Mouse (Mus musculus) stomach, postnatal 0 days (tissue): Measurements from ENCODE around the gene Rnf34. TPM values are rescaled to one million over a fixed set of nuclear protein-coding genes. Genes with fewer than 3 reads are reported as not detected.
A peak's percentile ranks its signal among the peaks of the same experiment; 100 is the strongest.

Experiments used
- ATAC-seq: fragments of 200-750 bp; cut with Nextera tagmentation; 2 replicates; pipeline ENCODE4 v1.8.0; 2017; ENCODE audit not compliant: low FRiP score, low TSS enrichment
- DNase-seq: peaks from one replicate; pipeline ENCODE4 v3.0.0-alpha.2; 2016; ENCODE audit warnings: low spot score
- H3K27ac ChIP-seq: fragments of 300-500 bp; sonication (generic); replicated peaks from 2 replicates; pipeline ENCODE4 v1.5.1; 2014; ENCODE audit warnings: mild to moderate bottlenecking, control low read depth
- H3K27me3 ChIP-seq: fragments of 300-500 bp; sonication (generic); 2 replicates; pipeline ENCODE4 v1.6.1; 2014; ENCODE audit warnings: low read length; ENCODE audit not compliant: control insufficient read depth, insufficient read depth
- H3K36me3 ChIP-seq: fragments of 300-500 bp; sonication (generic); 2 replicates; pipeline ENCODE4 v1.6.1; 2014; ENCODE audit warnings: low read length, mixed read lengths; ENCODE audit not compliant: control insufficient read depth, insufficient read depth
- H3K4me1 ChIP-seq: fragments of 300-500 bp; sonication (generic); replicated peaks from 2 replicates; pipeline ENCODE4 v1.6.1; 2014; ENCODE audit warnings: antibody characterized with exemption; ENCODE audit not compliant: control insufficient read depth, insufficient read depth
- H3K4me2 ChIP-seq: fragments of 300-500 bp; sonication (generic); replicated peaks from 2 replicates; pipeline ENCODE4 v1.6.1; 2014; ENCODE audit warnings: low read depth, mild to moderate bottlenecking, control low read depth, moderate library complexity
- H3K4me3 ChIP-seq: fragments of 300-500 bp; sonication (generic); 2 replicates; pipeline ENCODE4 v1.5.1; 2014; ENCODE audit warnings: low read depth, low read length, control low read depth
- H3K9ac ChIP-seq: fragments of 300-500 bp; sonication (generic); 2 replicates; pipeline ENCODE4 v1.6.1; 2014; ENCODE audit warnings: mild to moderate bottlenecking, low read length, control low read depth, mixed read lengths
- H3K9me3 ChIP-seq: fragments of 300-500 bp; sonication (generic); 2 replicates; pipeline ENCODE4 v1.6.1; 2016; ENCODE audit warnings: low read length; ENCODE audit not compliant: control insufficient read depth
- CTCF ChIP-seq: IDR thresholded peaks from 2 replicates; pipeline ENCODE4 v1.5.1; 2016; ENCODE audit warnings: antibody characterized with exemption, low read depth, mild to moderate bottlenecking, moderate library complexity
- EP300 ChIP-seq: optimal IDR thresholded peaks from 2 replicates; pipeline ENCODE3; 2016; ENCODE audit warnings: antibody characterized with exemption
- WGBS: fragments of 180-500 bp; shearing (Covaris S2); extraction: QIAGEN DNeasy Blood & Tissue Kit; methylation state at CpG from one replicate; pipeline ENCODE4 v1.1.7; 2014; 5-methylcytosine and 5-hydroxymethylcytosine counted together
- polyA plus RNA-seq: library from polyadenylated mRNA; unstranded; fragments of >200 nt; fragmentation: Nextera tagmentation; extraction: Ambion mirVana; gene quantifications from 2 replicates; pipeline ENCODE4 v1.2.1, GENCODE M21; 2015

The Rnf34 gene
- polyA plus RNA-seq, 1 experiment from 2014 or later, result 19.1 TPM

GRCm38 (mm10) chr5:122888612-122889214 is 38.9 kb downstream of the Rnf34 start:
- DNase-seq (no peak), ATAC-seq (no peak)
- 92% methylated on average over 16 of the region's 16 CpGs for WGBS
- TF ChIP-seq CTCF, result no peak
- no peaks in the 10 kb centered on the region for H3K4me1 ChIP-seq
- H3K9me3 ChIP-seq, result no peaks in the 10 kb centered on the region
- no peaks in the 10 kb centered on the region for H3K36me3 ChIP-seq
- H3K9ac ChIP-seq, result no peak overlapping the region
- no peak overlapping the region for H3K4me2 ChIP-seq
- H3K27ac ChIP-seq, result no peak overlapping the region
- H3K27me3 ChIP-seq, result no peaks in the 10 kb centered on the region
- no peak overlapping the region for H3K4me3 ChIP-seq

GRCm38 (mm10) chr5:122890396-122890795 is 40.5 kb downstream of the Rnf34 start:
- DNase-seq, result no peak
- TF ChIP-seq CTCF (no peak), EP300 (no peak)

GRCm38 (mm10) chr5:122893270-122893669 is 43.4 kb downstream of the Rnf34 start:
- ATAC-seq (no peak), DNase-seq (no peak)
- TF ChIP-seq CTCF (no peak), EP300 (no peak)
- H3K27ac ChIP-seq, result no peak overlapping the region
- no peaks in the 10 kb centered on the region for H3K9me3 ChIP-seq
- no peak overlapping the region for H3K4me3 ChIP-seq
- no peaks in the 10 kb centered on the region for H3K4me1 ChIP-seq
- H3K4me2 ChIP-seq, result no peak overlapping the region
- no peak overlapping the region for H3K9ac ChIP-seq
- WGBS, result 72% methylated on average over 6 of the region's 6 CpGs
- H3K27me3 ChIP-seq, result no peaks in the 10 kb centered on the region
- no peaks in the 10 kb centered on the region for H3K36me3 ChIP-seq

More at GRCm38 (mm10) chr5:122890396-122890795, 40.5 kb downstream of the Rnf34 start:
- Histone ChIP-seq H3K4me2 (no peak overlapping the region), H3K9ac (no peak overlapping the region), H3K9me3 (no peaks in the 10 kb centered on the region), H3K4me1 (no peaks in the 10 kb centered on the region), H3K27me3 (no peaks in the 10 kb centered on the region), H3K36me3 (no peaks in the 10 kb centered on the region), H3K4me3 (no peak overlapping the region), H3K27ac (no peak overlapping the region)
- WGBS, result 52% methylated on average over 2 of the region's 2 CpGs
- no peak for ATAC-seq

GRCm38 (mm10) chr5:122894007-122894637 is 44.3 kb downstream of the Rnf34 start:
- H3K27me3 ChIP-seq, result no peaks in the 10 kb centered on the region
- 90% methylated on average over 5 of the region's 5 CpGs for WGBS
- no peaks in the 10 kb centered on the region for H3K36me3 ChIP-seq
- H3K9me3 ChIP-seq, result no peaks in the 10 kb centered on the region
- peak; percentile 75 for TF ChIP-seq CTCF
- TF ChIP-seq EP300, result no peak
- H3K27ac ChIP-seq, result no peak overlapping the region
- DNase-seq (peak; percentile 53), ATAC-seq (no peak)
- H3K4me2 ChIP-seq, result no peak overlapping the region
- H3K4me1 ChIP-seq, result no peaks in the 10 kb centered on the region
- H3K4me3 ChIP-seq, result no peak overlapping the region
- H3K9ac ChIP-seq, result no peak overlapping the region

GRCm38 (mm10) chr5:122894821-122895220 is 45.0 kb downstream of the Rnf34 start:
- Histone ChIP-seq H3K27ac (no peak overlapping the region), H3K4me3 (no peak overlapping the region), H3K9me3 (no peaks in the 10 kb centered on the region), H3K9ac (no peak overlapping the region), H3K36me3 (no peaks in the 10 kb centered on the region), H3K27me3 (no peaks in the 10 kb centered on the region), H3K4me1 (no peaks in the 10 kb centered on the region), H3K4me2 (no peak overlapping the region)
- ATAC-seq (no peak), DNase-seq (no peak)
- TF ChIP-seq EP300 (no peak), CTCF (no peak)
- WGBS, result 58% methylated on average over 4 of the region's 4 CpGs

GRCm38 (mm10) chr5:122898153-122898552 is 48.3 kb downstream of the Rnf34 start:
- 81% methylated on average over 6 of the region's 6 CpGs for WGBS
- no peaks in the 10 kb centered on the region for H3K27me3 ChIP-seq
- H3K4me2 ChIP-seq, result no peak overlapping the region
- no peak for DNase-seq
- H3K4me3 ChIP-seq, result no peak overlapping the region
- H3K4me1 ChIP-seq, result no peaks in the 10 kb centered on the region
- H3K36me3 ChIP-seq, result no peaks in the 10 kb centered on the region
- H3K9ac ChIP-seq, result no peak overlapping the region
- H3K27ac ChIP-seq, result no peak overlapping the region
- no peak for ATAC-seq
- TF ChIP-seq EP300 (no peak), CTCF (no peak)
- H3K9me3 ChIP-seq, result no peaks in the 10 kb centered on the region
